Mouse (Mus musculus): ENCODE data around the gene Nudt16.

- TF ChIP-seq CTCF (IDR thresholded peaks at IDR 0.05; ENCODE audit: low read depth, low read length) (no peak), POLR2A (IDR thresholded peaks at IDR 0.05; ENCODE audit: extremely low read depth, insufficient read depth, low read length) (peak; percentile 68; the same call in 1 of the 2 replicates)
Measured at GRCm38 (mm10) chr9:105131253-105132001, at the start of gene Nudt16.

Data from liver, adult 2 months (tissue).